Mouse (Mus musculus): ENCODE data around the gene Kcnh4. TPM values are rescaled to one million over a fixed set of nuclear protein-coding genes. Genes with fewer than 3 reads are reported as not detected.

Gene Kcnh4
- polyA plus RNA-seq, 2 experiments, result 0.09 TPM; not detected in 1

DNA sequence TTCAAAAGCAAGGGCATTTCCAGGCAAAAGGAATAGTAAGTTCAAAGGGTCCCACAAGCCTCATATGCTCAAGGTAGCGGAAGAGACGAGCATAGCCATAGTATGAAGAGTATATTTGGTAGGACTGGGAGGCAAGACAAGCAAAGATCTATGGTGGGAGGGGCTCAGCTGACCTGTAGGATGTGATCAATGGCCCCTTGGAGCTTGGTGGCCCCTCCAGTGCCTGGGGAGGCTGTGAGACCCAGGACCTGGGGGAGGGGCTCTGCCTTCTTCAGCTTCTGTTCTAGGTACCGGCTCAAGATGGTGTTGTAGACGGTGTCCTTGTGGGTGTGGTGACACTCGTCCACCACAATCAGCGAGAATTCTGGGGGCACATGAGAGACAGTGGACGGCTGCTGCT is 56.8 kb downstream of the Kcnh4 start:
- Histone ChIP-seq H3K27ac (replicated peaks; ENCODE audit: low read depth, low read length) (no peak overlapping the region), H3K9me3 (ENCODE audit: control insufficient read depth, low read length) (no peaks in the 10 kb centered on the region), H3K4me1 (ENCODE audit: control insufficient read depth, insufficient read depth, low read length) (peaks cover 5% of the 10 kb centered on the region; the same call in 1 of the 2 replicates), H3K36me3 (ENCODE audit: control insufficient read depth, insufficient read depth, low read length) (peaks cover 37% of the 10 kb centered on the region), H3K27me3 (ENCODE audit: control insufficient read depth, insufficient read depth, low read length) (no peaks in the 10 kb centered on the region), H3K9ac (ENCODE audit: low read depth, low read length, severe bottlenecking) (no peak overlapping the region), H3K4me3 (replicated peaks; ENCODE audit: low read length) (peak overlapping the region; percentile 1; the same call in 1 of the 2 replicates), H3K4me2 (replicated peaks; ENCODE audit: low read depth, low read length, severe bottlenecking) (peak overlapping the region; percentile 39)
- DNase-seq (ENCODE audit: low spot score), result no peak
- no peak for ATAC-seq (ENCODE audit: low FRiP score, low read depth)
- TF ChIP-seq POLR2A (IDR thresholded peaks at IDR 0.05; ENCODE audit: borderline replicate concordance, extremely low read depth, insufficient read depth, insufficient read length), result no peak
- 32% methylated on average over 7 of the region's 7 CpGs for WGBS

DNA sequence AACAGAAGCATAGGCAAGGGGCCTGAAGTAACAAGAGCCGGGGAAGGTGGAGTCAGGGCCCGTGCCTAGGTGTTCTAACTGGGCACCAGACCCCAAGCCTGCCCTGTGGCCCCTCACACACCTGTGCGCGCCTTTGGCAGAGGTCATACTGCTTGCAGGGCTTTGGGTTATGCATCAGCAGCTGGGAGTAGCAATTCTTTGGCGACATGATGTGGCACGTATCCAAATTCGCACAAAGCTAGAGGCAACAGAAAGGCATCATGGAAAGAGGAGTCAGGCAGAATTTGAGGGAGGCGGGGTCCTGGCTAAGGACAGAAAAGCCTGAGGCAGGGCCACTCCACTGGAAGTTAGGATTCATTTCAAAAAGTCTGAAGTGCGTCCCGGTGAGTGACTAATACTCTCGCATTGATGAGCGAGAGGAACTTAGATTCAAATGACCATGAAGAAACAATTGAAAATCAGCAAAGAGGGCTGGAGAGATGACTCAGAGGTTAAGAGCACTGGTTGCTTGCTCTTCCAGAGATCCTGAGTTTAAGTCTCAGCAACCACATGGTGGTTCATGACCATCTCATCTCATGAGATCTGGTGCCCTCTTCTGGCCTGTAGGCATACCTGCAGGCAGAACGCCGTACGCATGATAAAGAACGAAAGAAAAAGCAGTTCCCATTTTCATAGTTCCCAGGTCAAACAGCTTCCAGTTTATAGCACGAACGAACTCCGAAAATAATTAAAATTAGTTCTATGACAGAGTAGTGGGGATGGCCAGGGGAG is 57.5 kb downstream of the Kcnh4 start:
- peak overlapping the region; percentile 1; the same call in 1 of the 2 replicates for H3K4me3 ChIP-seq (replicated peaks; ENCODE audit: low read length)
- H3K9ac ChIP-seq (ENCODE audit: low read depth, low read length, severe bottlenecking), result no peak overlapping the region
- 34% methylated on average over 19 of the region's 19 CpGs for WGBS
- peak overlapping the region; percentile 39 for H3K4me2 ChIP-seq (replicated peaks; ENCODE audit: low read depth, low read length, severe bottlenecking)
- peak; percentile 47; the same call in 1 of the 2 replicates for ATAC-seq (ENCODE audit: low FRiP score, low read depth)
- TF ChIP-seq POLR2A (IDR thresholded peaks at IDR 0.05; ENCODE audit: borderline replicate concordance, extremely low read depth, insufficient read depth, insufficient read length), result no peak
- H3K27ac ChIP-seq (replicated peaks; ENCODE audit: low read depth, low read length), result no peak overlapping the region
- no peaks in the 10 kb centered on the region for H3K27me3 ChIP-seq (ENCODE audit: control insufficient read depth, insufficient read depth, low read length)
- H3K36me3 ChIP-seq (ENCODE audit: control insufficient read depth, insufficient read depth, low read length), result peaks cover 31% of the 10 kb centered on the region
- H3K9me3 ChIP-seq (ENCODE audit: control insufficient read depth, low read length), result no peaks in the 10 kb centered on the region
- peak; percentile 84 for DNase-seq (ENCODE audit: low spot score)
- H3K4me1 ChIP-seq (ENCODE audit: control insufficient read depth, insufficient read depth, low read length), result peaks cover 5% of the 10 kb centered on the region; the same call in 1 of the 2 replicates

GRCm38 (mm10) chr11:100701301-100701700 is 58.4 kb downstream of the Kcnh4 start:
- no peaks in the 10 kb centered on the region for H3K9me3 ChIP-seq (ENCODE audit: control insufficient read depth, low read length)
- H3K4me2 ChIP-seq (replicated peaks; ENCODE audit: low read depth, low read length, severe bottlenecking), result peak overlapping the region; percentile 38
- no peaks in the 10 kb centered on the region for H3K27me3 ChIP-seq (ENCODE audit: control insufficient read depth, insufficient read depth, low read length)
- peaks cover 5% of the 10 kb centered on the region; the same call in 1 of the 2 replicates for H3K4me1 ChIP-seq (ENCODE audit: control insufficient read depth, insufficient read depth, low read length)
- H3K4me3 ChIP-seq (replicated peaks; ENCODE audit: low read length), result peak overlapping the region; percentile 23
- TF ChIP-seq POLR2A (IDR thresholded peaks at IDR 0.05; ENCODE audit: borderline replicate concordance, extremely low read depth, insufficient read depth, insufficient read length), result no peak
- 3% methylated on average over 14 of the region's 14 CpGs for WGBS
- H3K27ac ChIP-seq (replicated peaks; ENCODE audit: low read depth, low read length), result no peak overlapping the region
- DNase-seq (ENCODE audit: low spot score) (no peak), ATAC-seq (ENCODE audit: low FRiP score, low read depth) (no peak)
- 0 out of 2 replicates have a peak overlapping the region, but pooled peaks have one; percentile 7 for H3K9ac ChIP-seq (ENCODE audit: low read depth, low read length, severe bottlenecking)
- H3K36me3 ChIP-seq (ENCODE audit: control insufficient read depth, insufficient read depth, low read length), result peaks cover 21% of the 10 kb centered on the region

DNA sequence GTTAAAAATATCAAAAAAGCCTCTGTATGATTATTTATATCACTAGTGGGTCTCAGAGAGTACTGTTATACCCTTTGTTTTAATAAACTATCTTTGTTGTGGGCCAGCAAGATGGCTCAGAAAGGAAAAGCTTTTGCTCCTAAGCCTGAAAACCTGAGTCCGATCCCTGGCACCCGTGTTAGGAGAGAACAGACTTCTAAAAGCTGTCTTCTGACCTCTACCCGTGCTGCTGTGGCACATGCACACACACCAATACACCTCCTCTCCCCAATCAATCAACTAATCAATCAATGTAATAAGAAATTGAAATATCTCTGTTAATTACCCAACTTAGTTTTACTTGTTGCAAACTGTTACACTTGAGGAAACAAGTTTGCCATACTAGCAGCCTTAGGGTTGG is 59.0 kb downstream of the Kcnh4 start:
- no peaks in the 10 kb centered on the region for H3K9me3 ChIP-seq (ENCODE audit: control insufficient read depth, low read length)
- DNase-seq (ENCODE audit: low spot score) (no peak), ATAC-seq (ENCODE audit: low FRiP score, low read depth) (no peak)
- H3K27ac ChIP-seq (replicated peaks; ENCODE audit: low read depth, low read length), result no peak overlapping the region
- no peaks in the 10 kb centered on the region for H3K27me3 ChIP-seq (ENCODE audit: control insufficient read depth, insufficient read depth, low read length)
- peaks cover 15% of the 10 kb centered on the region for H3K36me3 ChIP-seq (ENCODE audit: control insufficient read depth, insufficient read depth, low read length)
- no peak overlapping the region for H3K4me3 ChIP-seq (replicated peaks; ENCODE audit: low read length)
- no peak for TF ChIP-seq POLR2A (IDR thresholded peaks at IDR 0.05; ENCODE audit: borderline replicate concordance, extremely low read depth, insufficient read depth, insufficient read length)
- H3K9ac ChIP-seq (ENCODE audit: low read depth, low read length, severe bottlenecking), result 0 out of 2 replicates have a peak overlapping the region, but pooled peaks have one; percentile 7
- H3K4me1 ChIP-seq (ENCODE audit: control insufficient read depth, insufficient read depth, low read length), result peaks cover 5% of the 10 kb centered on the region; the same call in 1 of the 2 replicates
- WGBS, result 79% methylated on average over 3 of the region's 3 CpGs
- H3K4me2 ChIP-seq (replicated peaks; ENCODE audit: low read depth, low read length, severe bottlenecking), result peak overlapping the region; percentile 38; the same call in 1 of the 2 replicates

DNA sequence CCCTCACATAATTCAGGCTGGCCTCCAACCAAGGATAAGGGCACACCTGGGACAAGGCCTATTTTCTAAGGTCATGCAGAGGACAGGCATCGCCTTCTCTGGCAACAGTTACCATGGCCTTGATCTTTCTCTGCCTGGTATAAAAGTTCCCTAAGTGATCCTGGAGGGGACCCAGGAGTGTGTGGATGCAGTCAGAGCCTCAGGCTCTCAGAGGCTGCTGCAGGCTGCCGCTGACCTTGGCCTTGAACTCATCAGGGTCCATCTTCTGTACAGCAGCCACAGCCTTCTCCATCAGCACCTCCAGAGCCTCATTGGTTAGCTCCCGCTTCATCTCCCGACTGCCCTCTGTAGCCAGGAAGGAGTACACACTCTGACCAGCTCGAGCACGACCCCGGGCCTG is 61.8 kb downstream of the Kcnh4 start:
- Histone ChIP-seq H3K4me2 (replicated peaks; ENCODE audit: low read depth, low read length, severe bottlenecking) (no peak overlapping the region), H3K9ac (ENCODE audit: low read depth, low read length, severe bottlenecking) (no peak overlapping the region), H3K27ac (replicated peaks; ENCODE audit: low read depth, low read length) (no peak overlapping the region), H3K9me3 (ENCODE audit: control insufficient read depth, low read length) (no peaks in the 10 kb centered on the region), H3K36me3 (ENCODE audit: control insufficient read depth, insufficient read depth, low read length) (no peaks in the 10 kb centered on the region), H3K27me3 (ENCODE audit: control insufficient read depth, insufficient read depth, low read length) (no peaks in the 10 kb centered on the region), H3K4me3 (replicated peaks; ENCODE audit: low read length) (no peak overlapping the region), H3K4me1 (ENCODE audit: control insufficient read depth, insufficient read depth, low read length) (peaks cover 5% of the 10 kb centered on the region; the same call in 1 of the 2 replicates)
- ATAC-seq (ENCODE audit: low FRiP score, low read depth) (no peak), DNase-seq (ENCODE audit: low spot score) (no peak)
- TF ChIP-seq POLR2A (IDR thresholded peaks at IDR 0.05; ENCODE audit: borderline replicate concordance, extremely low read depth, insufficient read depth, insufficient read length), result no peak
- 67% methylated on average over 7 of the region's 7 CpGs for WGBS
